Mouse (Mus musculus) kidney, embryonic 14.5 days (tissue): Measurements from ENCODE around the gene Atf7. TPM values are rescaled to one million over a fixed set of nuclear protein-coding genes. Genes with fewer than 3 reads are reported as not detected.
"Not testable (repeated sequence)": the region's sequence is repeated elsewhere in the genome, so short reads cannot be mapped to it uniquely, and the experiment has no call there.

Experiments used
- ATAC-seq: fragments of 200-750 bp; cut with Nextera tagmentation; 2 replicates; pipeline ENCODE4 v1.8.0; 2017; ENCODE audit warnings: moderate number of reproducible peaks, mild to moderate bottlenecking, moderate TSS enrichment, moderate library complexity; ENCODE audit not compliant: low FRiP score, low TSS enrichment
- H3K27ac ChIP-seq: fragments of 300-500 bp; sonication (generic); 2 replicates; pipeline ENCODE4 v1.5.1; 2014; ENCODE audit warnings: low read depth, mild to moderate bottlenecking, low read length, moderate library complexity, mixed read lengths
- H3K27me3 ChIP-seq: fragments of 300-500 bp; sonication (generic); 2 replicates; pipeline ENCODE4 v1.6.1; 2014; ENCODE audit warnings: mild to moderate bottlenecking, low read length; ENCODE audit not compliant: control insufficient read depth, insufficient read depth
- H3K36me3 ChIP-seq: fragments of 300-500 bp; sonication (generic); 2 replicates; pipeline ENCODE4 v1.6.1; 2014; ENCODE audit warnings: low read length, mixed read lengths; ENCODE audit not compliant: control insufficient read depth, insufficient read depth
- H3K4me1 ChIP-seq: fragments of 300-500 bp; sonication (generic); 2 replicates; pipeline ENCODE4 v1.6.1; 2014; ENCODE audit warnings: low read length, mixed read lengths; ENCODE audit not compliant: control insufficient read depth, insufficient read depth
- H3K4me2 ChIP-seq: fragments of 300-500 bp; sonication (generic); replicated peaks from 2 replicates; pipeline ENCODE4 v1.6.1; 2014; ENCODE audit warnings: low read depth, mild to moderate bottlenecking, low read length
- H3K4me3 ChIP-seq: fragments of 300-500 bp; sonication (generic); 2 replicates; pipeline ENCODE4 v1.5.1; 2014; ENCODE audit warnings: mild to moderate bottlenecking, low read length
- H3K9ac ChIP-seq: fragments of 300-500 bp; sonication (generic); 2 replicates; pipeline ENCODE4 v1.6.1; 2014; ENCODE audit warnings: low read depth, mild to moderate bottlenecking, low read length, moderate library complexity
- H3K9me3 ChIP-seq: fragments of 300-500 bp; sonication (generic); 2 replicates; pipeline ENCODE4 v1.6.1; 2016; ENCODE audit warnings: low read length; ENCODE audit not compliant: control insufficient read depth
- WGBS: fragments of 180-500 bp; shearing (Covaris S2); extraction: QIAGEN DNeasy Blood & Tissue Kit; methylation state at CpG from one replicate; pipeline ENCODE4 v1.1.7; 2014; 5-methylcytosine and 5-hydroxymethylcytosine counted together
- polyA plus RNA-seq: library from polyadenylated mRNA; unstranded; fragments of >200 nt; fragmentation: Nextera tagmentation; extraction: Ambion mirVana; gene quantifications from 2 replicates; pipeline ENCODE4 v1.2.1, GENCODE M21; 2014

The Atf7 gene
- polyA plus RNA-seq, 1 experiment from 2014 or later: 30.5 TPM

GRCm38 (mm10) chr15:102608586-102608985, 16.7 kb downstream of the Atf7 start:
- not testable (repeated sequence) for ATAC-seq, H3K36me3 ChIP-seq, H3K4me3 ChIP-seq, H3K27me3 ChIP-seq, H3K4me1 ChIP-seq, H3K9me3 ChIP-seq, H3K27ac ChIP-seq, H3K4me2 ChIP-seq, H3K9ac ChIP-seq
- WGBS: 90% methylated on average over 1 of the region's 1 CpGs

- no peak overlapping the region for H3K9ac ChIP-seq
- H3K27me3 ChIP-seq: no peaks in the 10 kb centered on the region
- H3K4me2 ChIP-seq: no peak overlapping the region; the same call in 1 of the 2 replicates
- H3K9me3 ChIP-seq: no peaks in the 10 kb centered on the region
- WGBS: 29% methylated on average over 8 of the region's 8 CpGs
- H3K27ac ChIP-seq: peak overlapping the region; percentile 59; the same call in 1 of the 2 replicates
- H3K4me3 ChIP-seq: no peak overlapping the region
- peaks cover 17% of the 10 kb centered on the region for H3K4me1 ChIP-seq
- H3K36me3 ChIP-seq: peaks cover 4% of the 10 kb centered on the region; the same call in 1 of the 2 replicates
- ATAC-seq: peak; percentile 64
Measured at GRCm38 (mm10) chr15:102593996-102594656, 31.1 kb downstream of the Atf7 start.

- H3K9ac ChIP-seq: no peak overlapping the region
- H3K4me3 ChIP-seq: no peak overlapping the region
- ATAC-seq: no peak
- H3K9me3 ChIP-seq: no peaks in the 10 kb centered on the region
- no peaks in the 10 kb centered on the region for H3K27me3 ChIP-seq
- no peak overlapping the region for H3K27ac ChIP-seq
- peaks cover 4% of the 10 kb centered on the region; the same call in 1 of the 2 replicates for H3K36me3 ChIP-seq
- 53% methylated on average over 1 of the region's 1 CpGs for WGBS
- H3K4me1 ChIP-seq: peaks cover 17% of the 10 kb centered on the region
- H3K4me2 ChIP-seq: no peak overlapping the region
Measured at GRCm38 (mm10) chr15:102592674-102593073, 32.6 kb downstream of the Atf7 start.

- Histone ChIP-seq H3K27ac (no peak overlapping the region), H3K36me3 (peaks cover 4% of the 10 kb centered on the region; the same call in 1 of the 2 replicates), H3K4me3 (no peak overlapping the region), H3K27me3 (no peaks in the 10 kb centered on the region), H3K9me3 (no peaks in the 10 kb centered on the region), H3K4me1 (peaks cover 15% of the 10 kb centered on the region), H3K9ac (no peak overlapping the region), H3K4me2 (no peak overlapping the region)
- ATAC-seq: no peak
- 66% methylated on average over 1 of the region's 1 CpGs for WGBS
Measured at GRCm38 (mm10) chr15:102590567-102590966, 34.7 kb downstream of the Atf7 start.

GRCm38 (mm10) chr15:102589826-102590225, 35.4 kb downstream of the Atf7 start:
- WGBS: 96% methylated on average over 8 of the region's 8 CpGs
- H3K4me1 ChIP-seq: peaks cover 10% of the 10 kb centered on the region

GRCm38 (mm10) chr15:102585501-102585900, 39.8 kb downstream of the Atf7 start:
- no peak overlapping the region for H3K27ac ChIP-seq
- H3K36me3 ChIP-seq: no peaks in the 10 kb centered on the region
- no peaks in the 10 kb centered on the region for H3K27me3 ChIP-seq
- no peaks in the 10 kb centered on the region for H3K4me1 ChIP-seq
- no peak overlapping the region for H3K4me2 ChIP-seq
- H3K9me3 ChIP-seq: no peaks in the 10 kb centered on the region
- no peak for ATAC-seq
- H3K9ac ChIP-seq: no peak overlapping the region
- no peak overlapping the region for H3K4me3 ChIP-seq
- 80% methylated on average over 5 of the region's 5 CpGs for WGBS

More at GRCm38 (mm10) chr15:102589826-102590225, 35.4 kb downstream of the Atf7 start:
- Histone ChIP-seq H3K4me2 (no peak overlapping the region), H3K27me3 (no peaks in the 10 kb centered on the region), H3K4me3 (no peak overlapping the region), H3K9me3 (no peaks in the 10 kb centered on the region), H3K9ac (no peak overlapping the region), H3K27ac (no peak overlapping the region), H3K36me3 (peaks cover 4% of the 10 kb centered on the region; the same call in 1 of the 2 replicates)
- no peak for ATAC-seq

- H3K27ac ChIP-seq: no peak overlapping the region
- no peaks in the 10 kb centered on the region for H3K36me3 ChIP-seq
- no peak for ATAC-seq
- no peaks in the 10 kb centered on the region for H3K27me3 ChIP-seq
- H3K9ac ChIP-seq: no peak overlapping the region
- H3K4me2 ChIP-seq: no peak overlapping the region
- H3K9me3 ChIP-seq: no peaks in the 10 kb centered on the region
- 70% methylated on average over 8 of the region's 8 CpGs for WGBS
- H3K4me3 ChIP-seq: no peak overlapping the region
- H3K4me1 ChIP-seq: no peaks in the 10 kb centered on the region
Measured at GRCm38 (mm10) chr15:102583708-102584383, 41.4 kb downstream of the Atf7 start.

GRCm38 (mm10) chr15:102581205-102581604, 44.1 kb downstream of the Atf7 start:
- H3K9me3 ChIP-seq: no peaks in the 10 kb centered on the region
- H3K4me1 ChIP-seq: no peaks in the 10 kb centered on the region
- H3K27ac ChIP-seq: no peak overlapping the region
- no peaks in the 10 kb centered on the region for H3K36me3 ChIP-seq
- H3K4me3 ChIP-seq: no peak overlapping the region
- WGBS: 67% methylated on average over 1 of the region's 1 CpGs
- no peak overlapping the region for H3K4me2 ChIP-seq
- no peak for ATAC-seq
- H3K9ac ChIP-seq: no peak overlapping the region
- no peaks in the 10 kb centered on the region for H3K27me3 ChIP-seq

GRCm38 (mm10) chr15:102578351-102578750, 46.9 kb downstream of the Atf7 start:
- H3K9me3 ChIP-seq: no peaks in the 10 kb centered on the region
- no peaks in the 10 kb centered on the region for H3K27me3 ChIP-seq
- no peaks in the 10 kb centered on the region for H3K4me1 ChIP-seq
- no peaks in the 10 kb centered on the region for H3K36me3 ChIP-seq
- no peak overlapping the region for H3K9ac ChIP-seq
- no peak overlapping the region for H3K27ac ChIP-seq
- 94% methylated on average over 2 of the region's 2 CpGs for WGBS
- H3K4me2 ChIP-seq: no peak overlapping the region
- no peak for ATAC-seq
- H3K4me3 ChIP-seq: no peak overlapping the region
